Mouse (Mus musculus) limb, embryonic 15.5 days (tissue): Measurements from ENCODE around the gene Bbox1. TPM values are rescaled to one million over a fixed set of nuclear protein-coding genes. Genes with fewer than 3 reads are reported as not detected.

Experiments used
- ATAC-seq: fragments of 200-750 bp; cut with Nextera tagmentation; 2 replicates; pipeline ENCODE4 v1.8.0; 2017; ENCODE audit warnings: low read depth, moderate TSS enrichment; ENCODE audit not compliant: insufficient number of reproducible peaks, low FRiP score, low TSS enrichment
- H3K27ac ChIP-seq: fragments of 300-500 bp; sonication (generic); 2 replicates; pipeline ENCODE4 v1.5.1; 2015; ENCODE audit warnings: moderate library complexity, mild to moderate bottlenecking, inconsistent platforms
- H3K27me3 ChIP-seq: fragments of 300-500 bp; sonication (generic); 2 replicates; pipeline ENCODE4 v1.6.1; 2015; ENCODE audit warnings: inconsistent platforms
- H3K36me3 ChIP-seq: fragments of 300-500 bp; sonication (generic); 2 replicates; pipeline ENCODE4 v1.6.1; 2015; ENCODE audit warnings: inconsistent platforms
- H3K4me1 ChIP-seq: fragments of 300-500 bp; sonication (generic); 2 replicates; pipeline ENCODE4 v1.6.1; 2015; ENCODE audit warnings: inconsistent platforms
- H3K4me2 ChIP-seq: fragments of 300-500 bp; sonication (generic); 2 replicates; pipeline ENCODE4 v1.6.1; 2015; ENCODE audit warnings: mild to moderate bottlenecking, inconsistent platforms
- H3K4me3 ChIP-seq: fragments of 300-500 bp; sonication (generic); 2 replicates; pipeline ENCODE4 v1.5.1; 2015; ENCODE audit warnings: mild to moderate bottlenecking, inconsistent platforms
- H3K9ac ChIP-seq: fragments of 300-500 bp; sonication (generic); 2 replicates; pipeline ENCODE4 v1.6.1; 2015; ENCODE audit warnings: inconsistent platforms
- H3K9me3 ChIP-seq: fragments of 300-500 bp; sonication (generic); 2 replicates; pipeline ENCODE4 v1.6.1; 2016; ENCODE audit warnings: inconsistent platforms
- WGBS: fragments of 180-500 bp; shearing (Covaris S2); methylation state at CpG from one replicate; pipeline ENCODE4 v1.1.7; 2015; 5-methylcytosine and 5-hydroxymethylcytosine counted together
- polyA plus RNA-seq: library from polyadenylated mRNA; unstranded; fragments of >200 nt; fragmentation: Nextera tagmentation; extraction: Ambion mirVana; gene quantifications from 2 replicates; pipeline ENCODE4 v1.2.1, GENCODE M21; 2015

Bbox1 gene
- 0.88 and 1.2 TPM in 2 replicates for polyA plus RNA-seq

DNA sequence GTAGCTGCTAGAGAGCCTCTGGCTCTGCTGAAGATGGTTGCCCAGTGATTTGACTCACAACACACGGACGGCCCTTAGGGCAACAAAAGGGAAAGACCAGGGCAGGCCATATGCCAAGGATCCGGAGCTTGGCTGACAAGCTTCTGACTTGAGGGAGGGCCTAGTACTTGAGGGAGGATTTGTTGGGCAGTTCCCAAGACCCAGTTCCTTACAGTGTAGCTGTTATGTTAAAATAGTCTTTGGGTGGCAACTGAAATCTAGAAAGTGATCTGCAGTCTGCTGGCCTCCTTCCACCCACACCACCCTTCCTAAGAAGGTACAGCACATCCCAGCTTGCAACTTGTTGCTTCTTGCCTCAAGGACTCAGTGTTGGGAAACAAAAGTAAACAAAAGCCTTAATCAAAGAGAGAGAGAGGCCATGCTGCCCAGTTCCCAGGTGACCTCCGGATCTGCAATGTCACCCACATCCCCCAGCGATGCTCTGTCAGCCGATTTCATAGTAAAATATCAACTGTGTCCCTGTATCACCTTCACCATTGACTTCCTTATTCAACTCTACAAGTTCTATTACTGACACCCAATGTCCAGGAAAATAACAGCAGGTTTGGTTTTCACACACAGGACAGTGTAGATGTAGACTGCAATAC is at the start of gene Bbox1:
Gene Bbox1 (minus strand): TSS at position 52 of the 647 bp plus-strand sequence.
- Histone ChIP-seq H3K27me3 (no peaks in the 10 kb centered on the region), H3K4me1 (no peaks in the 10 kb centered on the region; the same call in 1 of the 2 replicates), H3K9me3 (no peaks in the 10 kb centered on the region), H3K27ac (0 out of 2 replicates have a peak within 1 kb of the TSS, but pooled peaks have one; percentile 14), H3K4me2 (no peak within 1 kb of the TSS), H3K4me3 (no peak within 1 kb of the TSS), H3K9ac (no peak within 1 kb of the TSS), H3K36me3 (no peaks in the 10 kb centered on the region)
- no peak for ATAC-seq
- 77% methylated on average over 6 of the region's 6 CpGs for WGBS

DNA sequence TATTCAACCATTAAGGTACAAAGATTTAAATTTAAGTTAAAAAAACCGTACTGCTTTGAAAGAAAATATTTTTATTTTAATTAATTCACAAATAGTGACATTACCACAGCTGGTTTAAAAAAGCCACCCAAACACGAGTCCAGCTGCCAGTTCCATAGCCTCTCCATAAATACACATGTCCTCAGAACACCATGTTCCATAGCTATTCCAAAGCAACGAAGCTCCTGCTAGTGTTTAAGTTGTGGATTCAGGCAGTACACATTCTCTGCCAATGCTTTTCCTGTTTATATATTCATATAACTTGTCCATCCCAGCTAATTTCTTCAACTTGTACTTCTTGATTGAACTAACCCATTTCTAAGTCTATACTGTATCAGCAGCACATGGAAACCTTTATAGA is 49.5 kb upstream of the Bbox1 start:
- no peaks in the 10 kb centered on the region for H3K36me3 ChIP-seq
- ATAC-seq, result no peak
- H3K27me3 ChIP-seq, result no peaks in the 10 kb centered on the region
- H3K4me3 ChIP-seq, result no peak overlapping the region
- H3K4me2 ChIP-seq, result no peak overlapping the region
- peaks cover 5% of the 10 kb centered on the region; the same call in 1 of the 2 replicates for H3K4me1 ChIP-seq
- WGBS, result 56% methylated on average over 3 of the region's 3 CpGs
- H3K9me3 ChIP-seq, result no peaks in the 10 kb centered on the region
- H3K9ac ChIP-seq, result no peak overlapping the region
- peak overlapping the region; percentile 1; the same call in 1 of the 2 replicates for H3K27ac ChIP-seq

DNA sequence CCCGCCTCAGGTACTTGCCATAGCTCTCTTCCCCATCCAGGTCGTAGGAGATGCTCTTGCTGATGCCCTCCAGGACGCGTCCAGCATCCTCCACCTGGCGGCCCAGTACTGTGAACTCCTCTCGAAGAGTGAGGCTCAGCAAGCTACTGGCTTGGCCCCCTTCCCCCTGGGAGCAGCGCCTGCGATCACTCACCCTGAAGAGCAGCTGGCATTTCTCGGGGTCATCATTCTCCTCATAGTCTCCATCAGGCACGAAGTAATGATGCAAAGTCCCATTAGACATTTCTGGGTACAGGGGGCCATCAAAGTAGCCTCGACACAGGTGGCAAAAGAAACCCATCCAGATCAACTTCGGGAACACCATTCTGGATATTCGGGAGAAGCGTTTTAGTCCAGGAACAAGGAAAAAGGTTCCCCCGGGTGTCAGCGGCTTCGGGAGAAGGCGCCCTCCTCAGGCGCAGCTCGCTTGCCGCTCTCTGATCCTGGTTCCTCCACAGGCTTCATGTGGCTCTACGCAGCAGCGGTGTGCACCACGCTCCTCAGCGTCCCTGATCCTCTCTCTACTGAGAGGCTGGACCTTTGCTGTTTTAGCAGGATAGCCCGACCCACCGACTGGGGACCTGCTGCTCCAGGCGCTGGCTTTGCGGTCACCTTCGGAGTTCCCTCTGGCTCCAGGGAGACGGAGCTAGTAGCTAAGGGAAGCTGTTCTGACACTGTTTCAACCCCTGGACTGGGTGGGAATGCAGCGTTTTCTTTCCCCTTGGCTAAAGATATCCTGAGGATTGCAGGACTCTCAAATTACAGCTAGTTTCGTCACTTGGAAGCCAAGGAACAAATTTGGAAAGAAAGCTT is 48.3 kb upstream of the Bbox1 start, which contains the start of gene Fibin:
Gene Fibin (minus strand): TSS at position 752 of the 852 bp plus-strand sequence.
- peak within 1 kb of the TSS; percentile 60 for H3K4me2 ChIP-seq
- WGBS, result 2% methylated on average over 33 of the region's 33 CpGs
- H3K9ac ChIP-seq, result peak within 1 kb of the TSS; percentile 55
- H3K9me3 ChIP-seq, result no peaks in the 10 kb centered on the region
- no peaks in the 10 kb centered on the region for H3K27me3 ChIP-seq
- H3K4me1 ChIP-seq, result peaks cover 5% of the 10 kb centered on the region; the same call in 1 of the 2 replicates
- ATAC-seq, result peak; percentile 86
- peak within 1 kb of the TSS; percentile 91 for H3K27ac ChIP-seq
- H3K36me3 ChIP-seq, result no peaks in the 10 kb centered on the region
- peak within 1 kb of the TSS; percentile 55 for H3K4me3 ChIP-seq

DNA sequence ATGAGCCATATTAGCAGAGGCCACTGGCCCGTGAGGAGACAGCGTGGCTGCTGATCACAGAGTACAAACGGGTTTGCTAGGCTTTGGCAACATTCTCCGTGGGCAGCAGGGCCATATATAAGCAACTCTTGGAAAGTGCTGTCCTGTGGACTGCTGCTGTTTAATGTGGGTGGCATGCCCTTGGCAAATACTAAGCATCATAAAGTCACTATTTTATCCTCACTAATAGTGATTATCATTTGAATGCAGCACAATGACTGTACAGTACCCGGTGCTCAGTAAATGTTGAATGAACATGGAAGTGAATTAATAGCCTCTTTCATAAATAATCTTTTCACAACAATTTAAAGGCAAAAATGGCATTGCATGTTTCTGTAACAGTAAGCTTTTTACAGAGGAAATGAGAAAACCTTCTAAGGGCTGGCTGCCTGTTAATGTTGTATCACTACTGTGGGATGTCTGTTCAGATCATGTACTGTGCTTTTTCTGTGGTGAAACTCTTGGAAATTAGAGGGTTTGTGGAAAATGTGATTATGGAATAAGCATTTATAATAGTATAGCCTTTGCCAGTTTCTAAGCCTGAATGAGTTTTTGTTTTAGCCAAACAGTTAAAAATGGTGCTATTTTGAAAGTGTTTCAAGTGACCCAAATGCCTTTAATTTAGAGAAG is 39.1 kb upstream of the Bbox1 start:
- no peaks in the 10 kb centered on the region for H3K27me3 ChIP-seq
- no peak overlapping the region for H3K4me3 ChIP-seq
- 60% methylated on average over 5 of the region's 5 CpGs for WGBS
- H3K27ac ChIP-seq, result peak overlapping the region; percentile 65; the same call in 1 of the 2 replicates
- no peak overlapping the region for H3K9ac ChIP-seq
- peaks cover 6% of the 10 kb centered on the region for H3K4me1 ChIP-seq
- no peaks in the 10 kb centered on the region for H3K36me3 ChIP-seq
- peak; percentile 67; the same call in 1 of the 2 replicates for ATAC-seq
- no peaks in the 10 kb centered on the region for H3K9me3 ChIP-seq
- no peak overlapping the region for H3K4me2 ChIP-seq

DNA sequence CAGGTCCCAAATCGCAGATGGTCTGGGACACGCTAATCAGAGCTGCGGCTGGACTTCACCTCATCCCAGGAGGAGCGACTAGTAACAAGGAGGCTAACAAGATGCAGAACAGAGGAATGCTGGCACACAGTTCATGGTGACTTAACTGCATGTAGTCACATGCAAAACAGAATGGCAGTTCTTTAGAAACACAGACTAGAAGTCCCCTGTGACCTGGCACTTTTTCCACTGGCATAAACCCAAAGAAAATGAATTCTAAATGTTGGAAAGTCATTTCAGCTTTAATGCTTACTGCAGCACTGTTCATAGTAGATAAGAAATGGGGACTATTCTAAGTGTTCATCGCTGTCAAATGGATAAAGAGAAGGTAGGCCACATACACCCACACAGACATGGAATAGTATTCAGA is 37.5 kb upstream of the Bbox1 start:
- ATAC-seq, result no peak
- H3K4me3 ChIP-seq, result no peak overlapping the region
- no peaks in the 10 kb centered on the region for H3K9me3 ChIP-seq
- no peak overlapping the region for H3K9ac ChIP-seq
- no peaks in the 10 kb centered on the region for H3K36me3 ChIP-seq
- H3K27ac ChIP-seq, result no peak overlapping the region
- no peak overlapping the region for H3K4me2 ChIP-seq
- peaks cover 6% of the 10 kb centered on the region for H3K4me1 ChIP-seq
- 64% methylated on average over 5 of the region's 5 CpGs for WGBS
- H3K27me3 ChIP-seq, result no peaks in the 10 kb centered on the region

DNA sequence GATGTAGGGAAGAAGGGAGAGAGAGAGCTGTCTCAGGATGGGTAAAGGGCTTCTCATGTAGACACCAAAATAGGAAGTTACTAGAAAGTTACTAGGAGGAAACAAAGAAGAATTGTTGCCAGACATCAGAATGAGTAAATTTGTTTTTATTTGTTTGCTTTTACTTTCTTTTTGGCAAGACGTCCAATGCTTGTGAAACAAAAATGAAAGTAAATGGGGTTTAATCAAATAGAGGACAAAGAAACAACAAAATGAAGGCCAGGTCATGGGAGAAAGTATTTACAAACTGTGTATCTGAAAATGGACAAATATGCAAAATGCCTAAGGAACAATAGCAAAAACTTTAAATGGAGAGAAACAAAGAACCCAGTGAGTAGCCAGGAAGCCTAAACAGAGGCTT is 37.0 kb upstream of the Bbox1 start:
- Histone ChIP-seq H3K36me3 (no peaks in the 10 kb centered on the region), H3K27ac (no peak overlapping the region)
- WGBS, result 68% methylated on average over 1 of the region's 1 CpGs

DNA sequence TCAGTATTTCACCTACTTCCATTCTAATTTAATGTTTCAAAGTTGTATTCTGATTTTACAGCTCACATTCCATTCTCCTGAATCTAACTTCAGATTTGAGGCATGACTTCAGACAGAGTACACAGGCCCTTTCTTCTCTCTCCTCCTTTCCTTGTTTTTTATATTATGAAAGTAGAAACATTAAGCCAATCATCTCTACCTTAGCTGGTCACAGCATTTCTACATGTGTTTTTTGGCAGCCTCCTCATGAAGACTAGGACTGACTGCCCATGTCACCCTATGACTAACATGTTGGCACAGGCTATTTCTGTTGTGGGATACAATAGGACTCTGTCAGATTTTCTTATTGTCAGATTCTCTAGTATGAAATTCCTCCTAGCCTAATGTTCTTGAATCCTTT is 14.6 kb upstream of the Bbox1 start:
- no peak for ATAC-seq
- H3K4me3 ChIP-seq, result no peak overlapping the region
- H3K4me2 ChIP-seq, result no peak overlapping the region
- H3K9me3 ChIP-seq, result no peaks in the 10 kb centered on the region
- H3K4me1 ChIP-seq, result no peaks in the 10 kb centered on the region
- no peak overlapping the region for H3K9ac ChIP-seq
- no peak overlapping the region for H3K27ac ChIP-seq
- H3K27me3 ChIP-seq, result no peaks in the 10 kb centered on the region
- no peaks in the 10 kb centered on the region for H3K36me3 ChIP-seq

More for the DNA sequence above, 37.0 kb upstream of the Bbox1 start:
- Histone ChIP-seq H3K27me3 (no peaks in the 10 kb centered on the region), H3K9ac (no peak overlapping the region), H3K4me3 (no peak overlapping the region), H3K4me2 (no peak overlapping the region), H3K9me3 (no peaks in the 10 kb centered on the region), H3K4me1 (peaks cover 6% of the 10 kb centered on the region)
- ATAC-seq, result no peak

DNA sequence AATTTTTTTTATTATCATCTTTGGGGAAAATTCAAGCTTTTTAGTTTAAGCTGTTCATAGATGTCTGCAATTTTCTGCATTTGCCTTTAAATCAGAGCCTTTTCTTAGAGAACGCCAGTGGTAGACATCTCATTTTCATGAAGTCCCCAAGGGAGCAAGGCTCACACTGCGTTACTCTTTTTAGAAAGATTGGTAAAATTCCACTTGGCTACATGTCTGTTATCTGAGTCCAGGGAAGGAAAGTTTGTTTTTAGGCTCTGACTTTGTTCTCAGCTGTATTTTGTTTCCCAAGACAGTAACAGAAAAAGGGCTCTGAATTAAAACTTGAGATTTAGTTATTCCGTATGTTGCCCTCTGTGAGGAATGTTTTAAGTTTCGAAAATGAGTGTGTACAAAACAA is 5.6 kb upstream of the Bbox1 start:
- no peaks in the 10 kb centered on the region for H3K4me1 ChIP-seq
- no peaks in the 10 kb centered on the region for H3K27me3 ChIP-seq
- H3K4me3 ChIP-seq, result no peak overlapping the region
- H3K4me2 ChIP-seq, result no peak overlapping the region
- no peak overlapping the region for H3K9ac ChIP-seq
- no peaks in the 10 kb centered on the region for H3K9me3 ChIP-seq
- ATAC-seq, result no peak
- no peak overlapping the region for H3K27ac ChIP-seq
- no peaks in the 10 kb centered on the region for H3K36me3 ChIP-seq
- 58% methylated on average over 4 of the region's 4 CpGs for WGBS

DNA sequence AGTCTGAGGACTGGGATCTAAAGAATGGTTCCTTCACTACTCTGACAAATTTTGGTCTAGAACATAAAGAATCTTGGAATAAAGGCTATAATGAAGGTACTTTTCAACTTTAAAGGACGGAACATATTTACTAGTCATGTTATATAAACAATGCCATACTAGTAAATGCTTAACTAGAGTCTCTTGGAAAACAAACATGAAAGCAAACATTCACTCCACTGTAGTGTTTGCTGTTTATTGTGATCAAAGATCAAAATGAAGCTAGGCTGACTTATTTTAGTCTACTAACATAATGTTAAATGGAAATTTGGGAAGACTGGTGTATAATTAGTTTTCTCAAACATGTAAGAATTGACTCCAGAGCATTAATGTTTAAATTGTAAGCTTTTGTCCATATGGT is 4.9 kb upstream of the Bbox1 start:
- H3K27ac ChIP-seq, result no peak overlapping the region
- no peak for ATAC-seq
- no peak overlapping the region for H3K4me2 ChIP-seq
- WGBS, result 83% methylated on average over 1 of the region's 1 CpGs
- no peaks in the 10 kb centered on the region for H3K27me3 ChIP-seq
- H3K36me3 ChIP-seq, result no peaks in the 10 kb centered on the region
- no peaks in the 10 kb centered on the region; the same call in 1 of the 2 replicates for H3K4me1 ChIP-seq
- no peak overlapping the region for H3K4me3 ChIP-seq
- no peaks in the 10 kb centered on the region for H3K9me3 ChIP-seq
- no peak overlapping the region for H3K9ac ChIP-seq

DNA sequence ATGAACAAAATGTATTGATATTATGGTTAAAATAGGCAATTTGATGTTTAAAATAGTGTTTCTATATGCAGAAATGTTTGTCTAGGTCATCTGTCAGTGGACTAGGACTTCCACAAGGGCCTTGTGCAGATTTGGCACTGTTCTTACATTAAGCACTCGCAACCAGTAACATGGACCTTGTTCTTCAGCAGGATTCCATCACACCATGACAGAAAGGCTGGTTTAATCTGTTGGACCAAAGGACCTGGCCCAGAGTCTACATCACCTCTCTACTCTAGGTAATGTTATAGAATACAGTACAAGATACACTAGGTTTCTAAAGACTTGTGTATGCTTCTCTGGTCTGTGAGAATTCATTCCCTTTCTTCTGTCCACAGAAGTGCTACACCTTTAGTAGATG is 4.4 kb upstream of the Bbox1 start:
- H3K9ac ChIP-seq, result no peak overlapping the region
- no peak for ATAC-seq
- H3K27me3 ChIP-seq, result no peaks in the 10 kb centered on the region
- no peaks in the 10 kb centered on the region; the same call in 1 of the 2 replicates for H3K4me1 ChIP-seq
- no peak overlapping the region for H3K4me2 ChIP-seq
- no peak overlapping the region for H3K27ac ChIP-seq
- H3K4me3 ChIP-seq, result no peak overlapping the region
- H3K9me3 ChIP-seq, result no peaks in the 10 kb centered on the region
- no peaks in the 10 kb centered on the region for H3K36me3 ChIP-seq
- 86% methylated on average over 1 of the region's 1 CpGs for WGBS

DNA sequence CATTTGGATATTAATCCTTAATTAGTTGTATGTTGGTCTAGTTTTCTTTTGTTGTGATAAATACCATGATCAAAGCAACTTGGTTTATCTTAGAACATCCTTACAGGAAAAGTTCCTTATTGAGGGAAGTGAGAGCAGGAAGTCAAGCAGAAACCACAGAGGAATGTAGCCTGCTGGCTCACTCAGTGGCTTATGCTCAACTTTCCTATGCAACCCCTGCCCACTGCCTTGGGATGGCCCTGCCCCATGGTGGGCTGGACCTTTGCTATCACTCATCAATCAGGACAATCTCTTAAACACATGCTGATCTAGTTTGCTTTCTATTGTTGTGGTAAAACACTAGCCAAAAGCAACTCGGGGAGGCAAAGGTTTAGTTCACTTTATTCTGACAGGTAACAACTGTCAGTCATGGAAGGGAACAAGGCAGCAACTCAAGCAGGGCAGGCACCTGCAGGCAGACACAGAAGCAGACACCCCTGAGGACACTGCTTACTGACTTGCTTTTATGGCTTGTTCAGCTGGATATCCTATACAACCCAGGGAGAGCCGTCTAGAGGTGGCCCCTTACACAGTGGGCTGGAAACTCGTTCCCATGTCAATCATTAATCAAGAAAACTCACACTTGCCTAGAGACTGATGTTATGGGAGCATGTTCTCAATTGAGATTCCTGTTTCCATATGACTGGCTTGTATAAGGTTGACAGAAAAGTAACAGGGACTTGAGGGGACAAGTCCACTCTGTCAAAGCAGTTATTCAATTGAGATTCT is 1.9 kb upstream of the Bbox1 start:
- Histone ChIP-seq H3K4me3 (no peak overlapping the region), H3K4me2 (no peak overlapping the region), H3K27me3 (no peaks in the 10 kb centered on the region), H3K27ac (no peak overlapping the region), H3K4me1 (no peaks in the 10 kb centered on the region; the same call in 1 of the 2 replicates), H3K9me3 (no peaks in the 10 kb centered on the region), H3K9ac (no peak overlapping the region), H3K36me3 (no peaks in the 10 kb centered on the region)
- no peak for ATAC-seq
- WGBS, result 39% methylated on average over 3 of the region's 3 CpGs
